Mouse (Mus musculus): ENCODE measurements around the gene Hpgd. TPM values are rescaled to one million over a fixed set of nuclear protein-coding genes. Genes with fewer than 3 reads are reported as not detected.
A peak's percentile ranks its signal among the peaks of the same experiment; 100 is the strongest.

Hpgd gene
- polyA plus RNA-seq, 1 experiment: 17.6 TPM

DNA sequence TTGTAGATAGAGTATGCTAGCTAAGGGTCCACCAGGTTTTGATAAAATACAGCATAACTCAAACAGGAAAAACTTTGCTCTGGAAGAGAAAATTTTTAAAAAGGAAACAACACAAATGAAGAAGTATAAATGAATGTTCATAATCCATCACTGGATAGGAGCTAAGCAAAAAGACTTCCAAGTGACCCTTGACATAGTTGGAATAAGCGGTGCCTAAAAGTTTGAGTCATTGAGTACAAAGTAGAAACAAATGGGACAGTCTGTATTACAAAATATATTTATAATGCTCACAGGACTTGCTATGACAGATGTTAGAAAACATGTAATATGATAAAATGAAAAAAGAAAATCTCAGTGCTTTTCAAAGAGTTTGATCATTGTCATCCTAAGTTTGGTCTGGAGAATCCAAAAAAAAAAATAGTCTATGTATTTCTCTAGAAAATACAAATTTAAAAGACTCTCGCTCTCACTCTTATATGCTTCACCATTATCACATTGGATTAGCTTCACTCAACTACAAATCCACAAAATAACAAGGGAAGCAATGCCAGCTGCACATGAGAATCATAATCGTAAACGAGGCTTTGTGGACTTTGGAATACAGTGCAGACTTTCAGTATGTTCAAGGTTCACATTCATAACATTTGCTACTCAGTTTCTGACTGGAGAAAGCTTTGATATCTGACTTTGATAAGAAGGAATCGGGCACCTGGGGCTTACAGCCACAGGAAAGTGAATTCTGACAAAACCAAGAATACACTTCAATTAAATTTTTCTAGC is 51.4 kb downstream of the Hpgd start:
- peak overlapping the region; percentile 37 for H3K27ac ChIP-seq (replicated peaks; ENCODE audit: low read depth, low read length)
- peaks cover 4% of the 10 kb centered on the region; the same call in 1 of the 2 replicates for H3K4me1 ChIP-seq (ENCODE audit: control insufficient read depth, insufficient read depth, insufficient read length, low read length)
- H3K4me3 ChIP-seq (ENCODE audit: insufficient read depth, low read depth, low read length): no peak overlapping the region

- Histone ChIP-seq H3K4me1 (ENCODE audit: control insufficient read depth, insufficient read depth, insufficient read length, low read length) (no peaks in the 10 kb centered on the region), H3K4me3 (ENCODE audit: insufficient read depth, low read depth, low read length) (no peak overlapping the region), H3K27ac (replicated peaks; ENCODE audit: low read depth, low read length) (no peak overlapping the region)
These were observed 68.8 kb downstream of the Hpgd start for GRCm38 (mm10) chr8:56363180-56363579.

Measured in brown adipose tissue, adult 24 weeks (tissue).